Mouse (Mus musculus) layer of hippocampus, postnatal 36 days (tissue): ENCODE results near the gene Zbtb45. TPM values are rescaled to one million over a fixed set of nuclear protein-coding genes. Genes with fewer than 3 reads are reported as not detected.

ENCODE experiments used
- DNase-seq, 2 experiments: peaks; one replicate each; pipeline ENCODE4 v3.0.0; 2022
- total RNA-seq, 2 experiments: library from RNA; stranded (reverse); gene quantifications; 2 replicates each; pipeline ENCODE4 v1.2.3; 2021

Zbtb45 gene
- total RNA-seq = 10 to 100 TPM; 33.6 to 37.8 TPM

DNA sequence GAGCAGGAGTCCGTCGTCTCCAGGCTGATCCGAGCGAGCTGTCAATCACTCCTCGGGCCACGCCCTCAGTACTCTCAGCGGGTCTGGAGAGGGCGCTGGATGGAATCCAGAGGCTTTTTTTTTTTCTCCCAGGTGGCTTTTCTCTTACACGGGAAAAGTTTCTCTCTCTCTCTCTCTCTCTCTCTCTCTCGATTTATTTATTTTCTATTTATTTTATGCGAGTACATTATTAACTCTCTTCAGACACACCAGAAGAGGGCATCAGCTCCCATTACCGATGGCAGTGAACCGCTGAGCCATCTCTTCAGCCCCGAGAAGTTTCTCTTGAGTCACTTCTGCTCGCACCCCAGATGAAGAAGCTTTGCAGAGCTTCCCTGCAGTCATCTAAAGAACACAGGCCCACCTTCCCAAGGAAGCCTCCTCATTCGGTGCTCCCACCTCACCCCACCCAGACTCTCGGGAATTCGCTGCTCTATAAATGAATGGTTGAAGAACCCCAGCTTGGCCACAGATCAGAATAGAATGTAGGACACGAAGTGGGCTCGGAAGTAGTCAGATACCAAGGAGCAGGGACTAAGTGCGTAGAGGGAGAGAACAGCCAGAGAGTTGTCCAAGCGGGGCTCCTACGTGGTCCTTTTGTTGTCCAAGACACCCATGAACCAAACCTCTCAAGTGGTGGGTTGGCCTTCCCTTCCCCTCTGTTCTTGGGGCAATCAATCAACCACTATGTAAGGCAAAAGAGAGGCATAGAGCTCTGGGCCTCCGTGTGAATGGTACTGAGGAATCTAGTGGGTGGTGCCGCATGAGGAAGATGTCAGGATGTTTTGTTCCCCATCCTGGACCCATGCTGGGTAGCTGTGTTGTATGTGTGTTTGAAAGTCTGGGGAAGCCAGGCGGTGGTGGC, at the start of gene Zbtb45:
Gene Zbtb45 (minus strand): TSS at position 30 of the 904 bp plus-strand sequence.
- peak in 1 of 2 experiments; percentile 7 for DNase-seq

GRCm38 (mm10) chr7:13059536-13059935, 49.7 kb upstream of the Zbtb45 start:
- DNase-seq = no peak

DNA sequence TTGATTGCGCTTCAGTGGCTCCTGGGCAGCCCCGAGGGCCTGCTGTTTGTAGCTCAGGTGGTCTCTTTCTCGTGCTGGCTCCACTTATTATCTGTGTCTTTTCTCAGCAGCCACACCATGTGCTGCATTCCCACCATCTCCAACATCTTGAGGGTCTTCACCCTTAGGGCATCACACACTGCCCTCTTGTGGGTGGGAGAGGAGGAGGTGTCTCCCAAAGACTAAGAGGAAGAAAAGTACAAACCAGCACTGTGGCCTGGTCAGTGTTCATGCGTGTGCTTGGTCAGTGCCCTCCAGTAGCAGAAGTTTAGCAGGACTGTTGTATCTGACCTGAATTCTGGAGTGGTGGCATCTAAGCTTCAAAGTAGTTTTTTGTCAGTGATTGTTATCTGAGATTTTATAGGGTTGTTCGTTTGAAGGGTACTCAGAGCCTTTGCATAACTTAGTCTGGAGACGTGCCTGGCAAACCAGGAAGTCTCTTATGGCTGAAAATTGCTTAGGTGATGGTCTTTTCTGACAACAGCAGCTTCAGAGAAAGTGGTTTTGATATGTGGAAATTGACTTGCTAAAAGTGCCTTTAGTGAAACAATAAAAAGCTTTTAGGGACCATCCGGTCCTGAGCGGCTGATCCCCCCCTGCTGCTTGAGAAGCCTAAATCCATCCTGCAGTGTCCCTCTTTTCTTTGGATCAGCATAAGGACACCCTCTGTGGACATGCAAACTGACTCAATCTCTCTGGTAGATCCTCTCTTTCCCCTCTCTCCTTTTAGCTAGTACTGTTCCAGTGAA, 47.3 kb upstream of the Zbtb45 start:
- no peak for DNase-seq

GRCm38 (mm10) chr7:13054287-13055010, 44.6 kb upstream of the Zbtb45 start, which contains the start of gene Mzf1:
Gene Mzf1, minus strand, starts transcription at chr7:13054764.
- DNase-seq = peak; percentile 93 to 94

GRCm38 (mm10) chr7:13053961-13054286, 44.1 kb upstream of the Zbtb45 start:
- no peak for DNase-seq

GRCm38 (mm10) chr7:13053501-13053900, 43.7 kb upstream of the Zbtb45 start:
- no peak for DNase-seq

DNA sequence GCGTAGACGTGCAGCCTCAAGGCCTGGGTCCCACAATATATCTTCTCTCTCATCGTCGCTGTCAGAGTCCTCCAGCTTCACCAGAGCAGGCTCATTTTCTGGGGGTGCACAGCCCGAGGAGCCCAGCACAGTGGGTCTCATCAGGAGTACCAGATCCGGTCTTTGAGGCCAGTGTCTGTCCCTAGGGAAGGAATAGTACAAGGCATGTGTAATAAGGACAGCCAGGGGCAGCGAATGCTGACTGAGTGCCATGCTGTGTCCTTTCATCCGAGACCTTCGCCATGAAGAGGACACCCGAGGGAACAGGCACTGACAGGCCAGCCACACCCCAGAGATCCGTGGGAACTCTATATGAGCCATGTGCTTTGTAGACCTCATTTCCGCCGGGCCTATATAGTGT, 43.2 kb upstream of the Zbtb45 start:
- no peak for DNase-seq

DNA sequence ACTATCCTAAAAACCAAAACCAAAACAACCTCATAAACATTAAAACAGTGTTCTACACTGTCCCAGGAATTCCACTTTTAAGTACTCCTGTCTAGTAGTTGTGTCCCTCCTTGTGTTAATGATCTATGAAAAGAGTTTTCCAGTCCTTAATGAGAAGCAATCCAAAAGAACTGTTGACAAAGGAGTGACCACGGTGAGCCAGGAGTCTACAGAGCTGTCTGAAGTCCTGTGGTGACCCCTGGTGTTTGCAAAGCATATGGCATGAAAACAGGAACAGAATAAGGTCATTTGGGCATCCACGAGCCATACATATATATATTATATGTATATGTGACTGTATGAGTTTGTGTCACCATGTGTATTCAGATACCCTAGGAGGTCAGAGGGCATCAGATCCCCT, 36.2 kb upstream of the Zbtb45 start:
- no peak for DNase-seq

- DNase-seq = no peak
Measured at GRCm38 (mm10) chr7:13044254-13044625, 34.4 kb upstream of the Zbtb45 start.

GRCm38 (mm10) chr7:13043445-13044253, 33.8 kb upstream of the Zbtb45 start:
- DNase-seq = peak in 1 of 2 experiments; percentile 48

DNA sequence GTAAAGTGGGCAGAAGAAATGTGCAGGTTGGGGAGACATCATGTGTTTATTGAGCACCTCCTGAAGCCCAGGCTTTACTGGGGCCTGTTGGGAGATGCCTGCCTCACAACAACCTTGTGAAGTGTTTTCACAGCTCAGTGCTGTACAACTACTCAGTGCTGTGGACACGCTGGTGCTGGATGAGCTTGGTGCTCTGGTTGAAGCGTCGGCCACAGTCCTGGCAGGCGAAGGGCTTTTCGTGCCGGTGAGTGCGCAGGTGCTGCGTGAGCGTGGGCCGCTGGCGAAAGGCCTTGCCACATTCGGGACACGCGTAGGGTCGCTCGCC, 33.2 kb upstream of the Zbtb45 start:
- DNase-seq = no peak

GRCm38 (mm10) chr7:13042511-13042910, 32.7 kb upstream of the Zbtb45 start:
- no peak for DNase-seq

DNA sequence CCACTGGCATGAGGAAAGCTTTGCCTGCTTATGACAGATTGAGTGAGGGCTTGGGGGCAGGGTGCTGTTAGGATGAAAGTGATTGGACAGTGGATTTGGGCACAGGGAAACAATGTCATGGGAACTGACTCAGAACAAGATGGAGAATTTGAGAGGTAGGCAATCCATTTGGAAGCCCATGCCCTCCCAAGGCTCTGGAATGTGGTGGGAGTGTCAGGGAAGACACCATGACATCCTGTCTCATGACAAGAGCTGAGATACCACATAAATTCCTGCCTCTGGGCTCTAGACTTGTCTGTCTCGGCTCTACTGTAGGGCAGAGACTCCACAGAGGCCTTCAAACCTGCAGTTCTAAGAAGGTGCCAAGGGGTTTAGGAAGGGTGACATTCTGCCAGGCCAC, 31.4 kb upstream of the Zbtb45 start:
- no peak for DNase-seq

DNA sequence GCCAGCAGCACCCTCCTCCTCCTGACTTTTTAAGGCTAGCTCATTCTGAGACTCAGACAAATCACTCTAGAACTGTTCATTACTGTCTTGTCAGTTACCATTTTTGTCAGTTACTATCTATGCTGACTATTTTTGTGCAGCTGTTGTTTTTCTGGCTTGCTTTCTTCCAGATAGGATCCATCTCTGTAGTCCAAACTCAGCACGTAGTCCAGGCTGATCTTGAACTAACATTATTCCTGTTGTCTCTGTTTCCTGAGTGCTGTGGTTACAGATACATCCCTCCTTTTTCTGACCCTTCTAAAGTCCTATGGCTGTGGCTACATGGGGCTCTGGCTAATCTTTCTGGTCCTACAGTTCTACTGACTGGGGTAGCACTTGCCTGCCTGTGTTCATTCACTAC, 29.3 kb upstream of the Zbtb45 start:
- DNase-seq = no peak

- no peak for DNase-seq
Measured at GRCm38 (mm10) chr7:13038621-13039169, 28.9 kb upstream of the Zbtb45 start.

GRCm38 (mm10) chr7:13037901-13038555, 28.2 kb upstream of the Zbtb45 start, which contains the start of gene Ube2m:
Gene Ube2m, minus strand, starts transcription at chr7:13038275.
- DNase-seq = peak; percentile 99

DNA sequence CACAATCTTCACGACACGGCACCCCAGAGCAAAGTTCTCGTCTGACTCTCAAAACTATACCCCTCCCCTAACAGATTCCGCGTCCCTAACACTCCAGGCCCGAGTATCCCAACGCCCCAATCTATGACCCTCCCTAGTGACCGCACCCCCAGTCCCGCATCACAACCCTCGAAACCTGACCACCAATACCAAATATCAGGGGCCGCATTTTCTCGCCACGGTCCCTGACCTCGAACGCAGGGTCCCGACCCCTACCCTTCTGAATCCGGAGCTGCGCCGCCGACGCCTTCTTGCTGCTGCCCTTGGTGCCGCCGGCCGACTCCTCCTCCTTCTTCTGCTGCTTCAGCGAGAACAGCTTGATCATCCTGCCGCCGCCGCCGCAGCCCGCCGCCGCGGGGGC, 27.5 kb upstream of the Zbtb45 start:
- peak in 1 of 2 experiments; percentile 48 for DNase-seq

- no peak for DNase-seq
Measured at GRCm38 (mm10) chr7:13036806-13037205, 27.0 kb upstream of the Zbtb45 start.

DNA sequence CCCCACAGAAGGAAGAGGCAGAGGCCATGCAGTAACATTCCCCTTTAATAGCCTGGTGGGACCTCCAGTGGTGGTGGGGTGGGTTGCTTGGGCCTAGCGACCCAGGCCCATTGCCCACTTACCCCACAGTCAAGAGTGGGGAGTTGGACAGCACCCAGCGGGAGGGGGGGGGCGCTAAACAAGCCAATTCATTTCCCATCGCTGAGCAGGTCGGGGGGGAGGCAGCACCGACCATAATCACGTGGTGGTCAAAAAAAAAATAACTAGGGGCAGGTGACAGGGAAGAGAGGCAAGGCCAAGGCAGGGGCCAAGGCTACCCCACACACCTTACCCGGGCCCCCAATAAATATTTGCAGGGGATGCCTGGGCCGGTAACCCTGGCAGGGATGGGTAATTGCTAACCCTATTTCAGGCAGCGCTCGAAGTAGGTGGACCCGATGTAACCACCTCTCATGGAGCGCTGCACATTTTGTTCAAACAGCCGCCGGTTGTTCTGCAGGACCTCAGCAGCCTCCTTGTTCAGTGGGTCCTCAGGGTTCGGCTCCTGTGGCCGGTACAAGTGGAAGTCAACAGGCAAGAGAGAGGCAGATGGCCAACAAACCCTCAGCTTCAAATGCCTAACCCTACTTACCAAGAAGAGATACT, 25.5 kb upstream of the Zbtb45 start:
- no peak for DNase-seq

- peak; percentile 98 for DNase-seq
Measured at GRCm38 (mm10) chr7:13034148-13034977, 24.5 kb upstream of the Zbtb45 start, which contains the start of gene Chmp2a. Gene Chmp2a, minus strand, starts transcription at chr7:13034807.
